Mouse (Mus musculus) liver, adult 2 months (tissue): Measurements from ENCODE around the gene Tnfrsf14. TPM values are rescaled to one million over a fixed set of nuclear protein-coding genes. Genes with fewer than 3 reads are reported as not detected.

ENCODE experiments used
- DNase-seq: peaks from one replicate; pipeline ENCODE4 v3.0.0-alpha.2; 2011; ENCODE audit warnings: low read depth, low spot score; ENCODE audit errors: extremely low read depth
- H3K27ac ChIP-seq: fragments of 200-500 bp; replicated peaks from 2 replicates; pipeline ENCODE4 v1.5.1; 2012; ENCODE audit warnings: low read depth, mild to moderate bottlenecking, control low read depth, inconsistent platforms, low read length; ENCODE audit not compliant: insufficient read depth
- H3K27me3 ChIP-seq: fragments of 200-500 bp; 2 replicates; pipeline ENCODE4 v1.6.1; 2012; ENCODE audit warnings: mild to moderate bottlenecking, moderate library complexity, low read length, inconsistent platforms; ENCODE audit not compliant: control insufficient read depth, insufficient read depth
- H3K36me3 ChIP-seq: fragments of 200-500 bp; 2 replicates; pipeline ENCODE4 v1.6.1; 2012; ENCODE audit warnings: low read length, inconsistent platforms; ENCODE audit not compliant: control insufficient read depth, insufficient read depth
- H3K4me1 ChIP-seq: fragments of 200-500 bp; 2 replicates; pipeline ENCODE4 v1.6.1; 2011; ENCODE audit warnings: low read length; ENCODE audit not compliant: control insufficient read depth, insufficient read depth
- H3K4me3 ChIP-seq: fragments of 200-500 bp; 2 replicates; pipeline ENCODE4 v1.5.1; 2011; ENCODE audit warnings: low read depth, mild to moderate bottlenecking, control low read depth, low read length, moderate library complexity; ENCODE audit not compliant: insufficient read depth
- H3K79me2 ChIP-seq: fragments of 200-500 bp; 2 replicates; pipeline ENCODE4 v1.6.1; 2012; ENCODE audit warnings: inconsistent platforms, mild to moderate bottlenecking, low read length, moderate library complexity; ENCODE audit not compliant: control insufficient read depth, insufficient read depth
- H3K9ac ChIP-seq: fragments of 200-500 bp; 2 replicates; pipeline ENCODE4 v1.6.1; 2012; ENCODE audit warnings: low read depth, mild to moderate bottlenecking, control low read depth, inconsistent platforms, low read length
- CTCF ChIP-seq: fragments of 200-500 bp; IDR thresholded peaks from 2 replicates; pipeline ENCODE4 v1.5.1; 2011; ENCODE audit warnings: low read depth, low read length, control low read depth
- POLR2A ChIP-seq: fragments of 200-500 bp; IDR thresholded peaks from 2 replicates; pipeline ENCODE4 v1.6.1; 2011; ENCODE audit warnings: low read length, control low read depth; ENCODE audit not compliant: insufficient read depth; ENCODE audit errors: extremely low read depth
- WGBS: fragments of 180-500 bp; shearing (Covaris S2); methylation state at CpG from one replicate; pipeline ENCODE4 v1.1.7; 2018; 5-methylcytosine and 5-hydroxymethylcytosine counted together
- polyA plus RNA-seq: library from polyadenylated mRNA; depleted of rRNA; stranded (reverse); fragments of >200 nt; gene quantifications from 2 replicates; pipeline ENCODE4 v1.2.3, GENCODE M21; 2012
- total RNA-seq: library from RNA; depleted of rRNA; stranded (reverse); fragments of >200 nt; gene quantifications from 2 replicates; pipeline ENCODE4 v1.2.3, GENCODE M21; 2014

The Tnfrsf14 gene
- total and polyA plus RNA-seq, 2 experiments, result 11.2 to 55.6 TPM

GRCm38 (mm10) chr4:154948066-154948939 lies 19.9 kb upstream of the Tnfrsf14 start:
- Histone ChIP-seq H3K27me3 (peaks cover 5% of the 10 kb centered on the region; the same call in 1 of the 2 replicates), H3K4me3 (no peak overlapping the region), H3K4me1 (no peaks in the 10 kb centered on the region), H3K36me3 (no peaks in the 10 kb centered on the region), H3K27ac (no peak overlapping the region), H3K9ac (no peak overlapping the region), H3K79me2 (no peaks in the 10 kb centered on the region)
- WGBS, result 51% methylated on average over 14 of the region's 14 CpGs
- TF ChIP-seq POLR2A, result no peak
- no peak for TF ChIP-seq CTCF
- DNase-seq, result no peak

- Histone ChIP-seq H3K36me3 (no peaks in the 10 kb centered on the region), H3K27me3 (no peaks in the 10 kb centered on the region), H3K27ac (no peak overlapping the region), H3K9ac (0 out of 2 replicates have a peak overlapping the region, but pooled peaks have one; percentile 16), H3K4me3 (peak overlapping the region; percentile 29; the same call in 1 of the 2 replicates), H3K79me2 (no peaks in the 10 kb centered on the region), H3K4me1 (no peaks in the 10 kb centered on the region)
- TF ChIP-seq CTCF, result no peak
- 2% methylated on average over 8 of the region's 8 CpGs for WGBS
- peak; percentile 80 for DNase-seq
Observed at GRCm38 (mm10) chr4:154946319-154946718, 18.0 kb upstream of the Tnfrsf14 start.

GRCm38 (mm10) chr4:154944121-154944590 lies 15.8 kb upstream of the Tnfrsf14 start:
- H3K36me3 ChIP-seq, result no peaks in the 10 kb centered on the region
- H3K9ac ChIP-seq, result no peak overlapping the region
- H3K4me1 ChIP-seq, result no peaks in the 10 kb centered on the region
- TF ChIP-seq POLR2A, result no peak
- TF ChIP-seq CTCF, result peak; percentile 85
- H3K27me3 ChIP-seq, result no peaks in the 10 kb centered on the region
- H3K27ac ChIP-seq, result no peak overlapping the region
- H3K79me2 ChIP-seq, result no peaks in the 10 kb centered on the region
- no peak overlapping the region for H3K4me3 ChIP-seq
- DNase-seq, result peak; percentile 86
- WGBS, result 36% methylated on average over 2 of the region's 2 CpGs

- H3K4me1 ChIP-seq, result no peaks in the 10 kb centered on the region
- no peaks in the 10 kb centered on the region for H3K27me3 ChIP-seq
- no peak overlapping the region for H3K9ac ChIP-seq
- H3K4me3 ChIP-seq, result no peak overlapping the region
- TF ChIP-seq POLR2A (no peak), CTCF (no peak)
- no peaks in the 10 kb centered on the region for H3K79me2 ChIP-seq
- WGBS, result 88% methylated on average over 6 of the region's 6 CpGs
- H3K36me3 ChIP-seq, result no peaks in the 10 kb centered on the region
- no peak overlapping the region for H3K27ac ChIP-seq
- DNase-seq, result no peak
Observed at GRCm38 (mm10) chr4:154943323-154944039, 15.1 kb upstream of the Tnfrsf14 start.

- Histone ChIP-seq H3K36me3 (no peaks in the 10 kb centered on the region), H3K4me3 (no peak overlapping the region), H3K27me3 (no peaks in the 10 kb centered on the region), H3K4me1 (no peaks in the 10 kb centered on the region), H3K79me2 (no peaks in the 10 kb centered on the region), H3K9ac (no peak overlapping the region), H3K27ac (no peak overlapping the region)
- no peak for DNase-seq
- WGBS, result 80% methylated on average over 10 of the region's 10 CpGs
- TF ChIP-seq POLR2A (no peak), CTCF (no peak)
Observed at GRCm38 (mm10) chr4:154942632-154943322, 14.4 kb upstream of the Tnfrsf14 start.
